Mouse (Mus musculus): ENCODE data around the gene Hdgfl2.

Gene Hdgfl2

GRCm38 (mm10) chr17:56107736-56108135 is 28.3 kb downstream of the Hdgfl2 start:
- DNase-seq: no peak

- no peak for DNase-seq
These were observed 29.1 kb downstream of the Hdgfl2 start for GRCm38 (mm10) chr17:56108334-56109044.

- DNase-seq: no peak
These were observed 30.0 kb downstream of the Hdgfl2 start, which contains the start of gene Plin4 for GRCm38 (mm10) chr17:56109219-56110051. Plin4 (minus strand) TSS chr17:56109803.

GRCm38 (mm10) chr17:56110571-56110970 is 31.1 kb downstream of the Hdgfl2 start:
- DNase-seq: no peak

GRCm38 (mm10) chr17:56111021-56111420 is 31.6 kb downstream of the Hdgfl2 start:
- no peak for DNase-seq

- peak; percentile 66 for DNase-seq
These were observed 32.4 kb downstream of the Hdgfl2 start for GRCm38 (mm10) chr17:56111864-56112263.

- DNase-seq: no peak
These were observed 33.3 kb downstream of the Hdgfl2 start for GRCm38 (mm10) chr17:56112743-56113142.

- no peak for DNase-seq
These were observed 36.8 kb downstream of the Hdgfl2 start for GRCm38 (mm10) chr17:56116193-56116592.

- peak; percentile 29 for DNase-seq
These were observed 37.8 kb downstream of the Hdgfl2 start, which contains the start of gene Plin5 for GRCm38 (mm10) chr17:56117251-56117710. Plin5 (minus strand) TSS chr17:56117596.

- no peak for DNase-seq
These were observed 40.0 kb downstream of the Hdgfl2 start for GRCm38 (mm10) chr17:56119431-56119830.

- peak; percentile 57 for DNase-seq
These were observed 40.8 kb downstream of the Hdgfl2 start for GRCm38 (mm10) chr17:56119981-56120880.

GRCm38 (mm10) chr17:56121826-56122225 is 42.4 kb downstream of the Hdgfl2 start, which contains the start of gene Lrg1:
Lrg1 (minus strand) TSS chr17:56122001.
- no peak for DNase-seq

- DNase-seq: no peak
These were observed 43.7 kb downstream of the Hdgfl2 start for GRCm38 (mm10) chr17:56123161-56123560.

- peak; percentile 22 for DNase-seq
These were observed 44.4 kb downstream of the Hdgfl2 start for GRCm38 (mm10) chr17:56123681-56124340.

GRCm38 (mm10) chr17:56124377-56125275 is 45.2 kb downstream of the Hdgfl2 start:
- peak; percentile 45 for DNase-seq

- DNase-seq: no peak
These were observed 45.8 kb downstream of the Hdgfl2 start for GRCm38 (mm10) chr17:56125276-56125630.

- no peak for DNase-seq
These were observed 46.7 kb downstream of the Hdgfl2 start for GRCm38 (mm10) chr17:56126175-56126574.

GRCm38 (mm10) chr17:56128246-56128645 is 48.8 kb downstream of the Hdgfl2 start:
- peak; percentile 22 for DNase-seq

GRCm38 (mm10) chr17:56131136-56131535 is 51.7 kb downstream of the Hdgfl2 start:
- no peak for DNase-seq

- DNase-seq: peak; percentile 70
These were observed 52.4 kb downstream of the Hdgfl2 start for GRCm38 (mm10) chr17:56131814-56132213.

GRCm38 (mm10) chr17:56132661-56133060 is 53.2 kb downstream of the Hdgfl2 start:
- DNase-seq: peak; percentile 68

Data from cerebellum, adult 11 months (tissue).